Mouse (Mus musculus): ENCODE measurements around the gene Borcs5.

GRCm38 (mm10) chr6:134643296-134643695 lies 4.0 kb downstream of the Borcs5 start:
- TF ChIP-seq CTCF (IDR thresholded peaks at IDR 0.05; ENCODE audit: low read depth, low read length), result no peak
- no peak for TF ChIP-seq POLR2A (IDR thresholded peaks at IDR 0.05; ENCODE audit: insufficient read depth, low read length)
